Mouse (Mus musculus): Measurements from ENCODE around the gene Phxr2.
"Not testable (repeated sequence)": the region's sequence is repeated elsewhere in the genome, so short reads cannot be mapped to it uniquely, and the experiment has no call there.

Phxr2 gene

GRCm38 (mm10) chr10:99126225-99126624, at the start of gene Phxr2:
Phxr2 (minus strand) TSS chr10:99126325.
- DNase-seq = no peak

- DNase-seq = no peak
These were observed 46.9 kb upstream of the Phxr2 start for GRCm38 (mm10) chr10:99172906-99173507.

- DNase-seq = peak; percentile 57
These were observed 45.9 kb upstream of the Phxr2 start for GRCm38 (mm10) chr10:99171961-99172497.

GRCm38 (mm10) chr10:99169765-99170129, 43.6 kb upstream of the Phxr2 start:
- peak; percentile 48 for DNase-seq

GRCm38 (mm10) chr10:99168840-99169764, 43.0 kb upstream of the Phxr2 start:
- DNase-seq = no peak

GRCm38 (mm10) chr10:99168404-99168803, 42.3 kb upstream of the Phxr2 start:
- DNase-seq = no peak

GRCm38 (mm10) chr10:99166392-99166791, 40.3 kb upstream of the Phxr2 start:
- peak; percentile 40 for DNase-seq

GRCm38 (mm10) chr10:99165751-99166282, 39.7 kb upstream of the Phxr2 start:
- DNase-seq = no peak

GRCm38 (mm10) chr10:99164871-99165477, 38.8 kb upstream of the Phxr2 start:
- DNase-seq = peak; percentile 39

GRCm38 (mm10) chr10:99163002-99163401, 36.9 kb upstream of the Phxr2 start:
- DNase-seq = no peak

- DNase-seq = peak; percentile 24
These were observed 36.0 kb upstream of the Phxr2 start for GRCm38 (mm10) chr10:99161987-99162582.

- DNase-seq = not testable (repeated sequence)
These were observed 31.6 kb upstream of the Phxr2 start for GRCm38 (mm10) chr10:99157697-99158096.

GRCm38 (mm10) chr10:99156808-99157207, 30.7 kb upstream of the Phxr2 start:
- DNase-seq = no peak

GRCm38 (mm10) chr10:99154635-99155034, 28.5 kb upstream of the Phxr2 start:
- no peak for DNase-seq

GRCm38 (mm10) chr10:99152063-99152462, 25.9 kb upstream of the Phxr2 start:
- DNase-seq = no peak

- DNase-seq = no peak
These were observed 25.5 kb upstream of the Phxr2 start for GRCm38 (mm10) chr10:99151580-99151979.

- no peak for DNase-seq
These were observed 23.9 kb upstream of the Phxr2 start for GRCm38 (mm10) chr10:99150016-99150415.

GRCm38 (mm10) chr10:99146596-99146995, 20.5 kb upstream of the Phxr2 start:
- DNase-seq = no peak

GRCm38 (mm10) chr10:99145611-99146010, 19.5 kb upstream of the Phxr2 start:
- DNase-seq = no peak

- DNase-seq = no peak
These were observed 10.2 kb upstream of the Phxr2 start for GRCm38 (mm10) chr10:99136337-99136736.

- no peak for DNase-seq
These were observed 7.3 kb upstream of the Phxr2 start for GRCm38 (mm10) chr10:99133321-99133875.

- no peak for DNase-seq
These were observed 6.6 kb upstream of the Phxr2 start for GRCm38 (mm10) chr10:99132595-99133272.

All from right cerebral cortex, adult 18-20 months (tissue).